Mouse (Mus musculus) heart, embryonic 16.5 days (tissue): ENCODE results near the gene Sv2a. TPM values are rescaled to one million over a fixed set of nuclear protein-coding genes. Genes with fewer than 3 reads are reported as not detected.

ENCODE experiments used
- ATAC-seq: fragments of 200-750 bp; cut with Nextera tagmentation; replicated peaks from 2 replicates; pipeline ENCODE4 v1.8.0; 2017; ENCODE audit warnings: moderate number of reproducible peaks; ENCODE audit not compliant: insufficient read depth, low FRiP score; ENCODE audit errors: extremely low read depth
- H3K27ac ChIP-seq: fragments of 300-500 bp; sonication (generic); 2 replicates; pipeline ENCODE4 v1.5.1; 2014; ENCODE audit warnings: mild to moderate bottlenecking, low read length, control low read depth, moderate library complexity
- H3K27me3 ChIP-seq: fragments of 300-500 bp; sonication (generic); 2 replicates; pipeline ENCODE4 v1.6.1; 2014; ENCODE audit warnings: low read length, mixed read lengths; ENCODE audit not compliant: control insufficient read depth, insufficient read depth
- H3K36me3 ChIP-seq: fragments of 300-500 bp; sonication (generic); 2 replicates; pipeline ENCODE4 v1.6.1; 2014; ENCODE audit not compliant: control insufficient read depth, insufficient read depth
- H3K4me1 ChIP-seq: fragments of 300-500 bp; sonication (generic); 2 replicates; pipeline ENCODE4 v1.6.1; 2014; ENCODE audit warnings: low read length, mixed read lengths; ENCODE audit not compliant: control insufficient read depth, insufficient read depth
- H3K4me2 ChIP-seq: fragments of 300-500 bp; sonication (generic); 2 replicates; pipeline ENCODE4 v1.6.1; 2014; ENCODE audit warnings: low read depth, mild to moderate bottlenecking, control low read depth, low read length
- H3K4me3 ChIP-seq: fragments of 300-500 bp; sonication (generic); 2 replicates; pipeline ENCODE4 v1.5.1; 2014; ENCODE audit warnings: mild to moderate bottlenecking, control low read depth, low read length
- H3K9ac ChIP-seq: fragments of 300-500 bp; sonication (generic); 2 replicates; pipeline ENCODE4 v1.6.1; 2014; ENCODE audit warnings: low read length, control low read depth
- H3K9me3 ChIP-seq: fragments of 300-500 bp; sonication (generic); replicated peaks from 2 replicates; pipeline ENCODE4 v1.6.1; 2016; ENCODE audit warnings: low read length; ENCODE audit not compliant: control insufficient read depth
- WGBS: fragments of 180-500 bp; shearing (Covaris S2); extraction: QIAGEN DNeasy Blood & Tissue Kit; methylation state at CpG from one replicate; pipeline ENCODE4 v1.1.7; 2014; 5-methylcytosine and 5-hydroxymethylcytosine counted together
- polyA plus RNA-seq: library from polyadenylated mRNA; unstranded; fragments of >200 nt; fragmentation: Nextera tagmentation; extraction: Ambion mirVana; gene quantifications from 2 replicates; pipeline ENCODE4 v1.2.1, GENCODE M21; 2015

Gene Sv2a
- polyA plus RNA-seq, 1 experiment from 2014 or later = 11.6 TPM

- H3K4me2 ChIP-seq = peak overlapping the region; percentile 91
These were observed 41.8 kb downstream of the Sv2a start for GRCm38 (mm10) chr3:96222774-96223173.

GRCm38 (mm10) chr3:96225421-96225820 is 44.5 kb downstream of the Sv2a start:
- no peaks in the 10 kb centered on the region for H3K27me3 ChIP-seq
- ATAC-seq = no peak
- no peaks in the 10 kb centered on the region for H3K9me3 ChIP-seq
- H3K27ac ChIP-seq = no peak overlapping the region
- WGBS = 29% methylated on average over 2 of the region's 2 CpGs
- H3K4me3 ChIP-seq = no peak overlapping the region
- no peak overlapping the region for H3K4me2 ChIP-seq
- H3K4me1 ChIP-seq = peaks cover 22% of the 10 kb centered on the region
- H3K36me3 ChIP-seq = no peaks in the 10 kb centered on the region
- peak overlapping the region; percentile 21; the same call in 1 of the 2 replicates for H3K9ac ChIP-seq

More at GRCm38 (mm10) chr3:96222774-96223173, 41.8 kb downstream of the Sv2a start:
- Histone ChIP-seq H3K27me3 (no peaks in the 10 kb centered on the region), H3K4me3 (no peak overlapping the region), H3K27ac (no peak overlapping the region), H3K4me1 (peaks cover 28% of the 10 kb centered on the region), H3K9ac (no peak overlapping the region), H3K9me3 (no peaks in the 10 kb centered on the region), H3K36me3 (no peaks in the 10 kb centered on the region)
- no peak for ATAC-seq
- 89% methylated on average over 4 of the region's 4 CpGs for WGBS

DNA sequence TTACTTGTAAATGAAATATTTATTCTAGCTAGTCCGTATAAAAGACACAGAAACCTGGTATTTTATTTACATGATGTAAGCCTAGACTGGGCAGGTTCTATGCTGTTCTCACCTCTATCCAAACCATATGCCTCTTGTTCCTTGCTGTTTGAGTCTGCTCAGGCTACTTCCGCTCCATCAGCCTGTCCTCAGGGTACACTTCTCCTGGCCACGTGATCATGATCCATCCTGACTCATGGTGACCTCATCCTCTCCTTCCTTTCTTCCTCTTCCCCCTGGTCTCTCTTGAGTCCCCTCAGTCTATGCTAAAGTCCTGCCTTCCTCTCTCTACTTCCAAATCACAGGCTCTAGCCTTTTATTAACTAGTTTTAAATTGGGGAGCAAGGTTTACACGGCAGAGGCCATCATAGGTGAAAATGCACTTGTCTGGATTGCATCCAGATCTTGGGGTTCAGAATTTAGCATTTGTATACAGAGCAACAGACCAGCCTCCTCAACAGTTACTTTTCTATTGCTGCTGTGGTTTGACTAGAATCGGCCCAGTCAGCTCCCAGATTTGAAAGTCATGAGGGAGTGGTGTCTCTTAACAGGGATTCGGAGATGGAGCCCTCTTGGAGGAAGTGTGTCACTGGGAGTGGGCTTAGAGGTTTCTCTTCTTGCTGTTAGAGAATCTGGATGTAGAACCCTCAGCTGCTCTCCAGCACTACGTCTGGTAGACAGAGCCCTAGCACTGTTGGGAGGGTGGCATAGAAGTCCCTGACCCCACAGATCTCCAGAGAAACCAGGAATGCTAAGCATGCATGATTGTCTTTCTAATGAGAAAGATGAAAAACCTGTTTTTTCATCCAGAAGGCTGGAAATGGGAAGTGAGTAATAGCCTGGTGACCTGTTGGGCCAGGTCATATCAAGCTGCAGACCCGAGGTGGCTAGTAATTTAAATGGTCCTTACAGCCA is 46.0 kb downstream of the Sv2a start:
- no peak overlapping the region for H3K4me3 ChIP-seq
- 60% methylated on average over 8 of the region's 8 CpGs for WGBS
- H3K27ac ChIP-seq = no peak overlapping the region
- H3K4me1 ChIP-seq = peaks cover 17% of the 10 kb centered on the region
- H3K9me3 ChIP-seq = no peaks in the 10 kb centered on the region
- no peak for ATAC-seq
- H3K36me3 ChIP-seq = no peaks in the 10 kb centered on the region
- no peak overlapping the region for H3K9ac ChIP-seq
- H3K4me2 ChIP-seq = no peak overlapping the region
- no peaks in the 10 kb centered on the region for H3K27me3 ChIP-seq

GRCm38 (mm10) chr3:96228828-96229227 is 47.9 kb downstream of the Sv2a start:
- Histone ChIP-seq H3K27me3 (no peaks in the 10 kb centered on the region), H3K36me3 (no peaks in the 10 kb centered on the region), H3K9me3 (no peaks in the 10 kb centered on the region), H3K4me1 (peaks cover 2% of the 10 kb centered on the region; the same call in 1 of the 2 replicates), H3K9ac (no peak overlapping the region), H3K27ac (no peak overlapping the region), H3K4me2 (no peak overlapping the region), H3K4me3 (no peak overlapping the region)
- WGBS = 53% methylated on average over 2 of the region's 2 CpGs
- no peak for ATAC-seq

- H3K27ac ChIP-seq = no peak overlapping the region
- 79% methylated on average over 2 of the region's 2 CpGs for WGBS
These were observed 49.5 kb downstream of the Sv2a start for GRCm38 (mm10) chr3:96230404-96230803.

DNA sequence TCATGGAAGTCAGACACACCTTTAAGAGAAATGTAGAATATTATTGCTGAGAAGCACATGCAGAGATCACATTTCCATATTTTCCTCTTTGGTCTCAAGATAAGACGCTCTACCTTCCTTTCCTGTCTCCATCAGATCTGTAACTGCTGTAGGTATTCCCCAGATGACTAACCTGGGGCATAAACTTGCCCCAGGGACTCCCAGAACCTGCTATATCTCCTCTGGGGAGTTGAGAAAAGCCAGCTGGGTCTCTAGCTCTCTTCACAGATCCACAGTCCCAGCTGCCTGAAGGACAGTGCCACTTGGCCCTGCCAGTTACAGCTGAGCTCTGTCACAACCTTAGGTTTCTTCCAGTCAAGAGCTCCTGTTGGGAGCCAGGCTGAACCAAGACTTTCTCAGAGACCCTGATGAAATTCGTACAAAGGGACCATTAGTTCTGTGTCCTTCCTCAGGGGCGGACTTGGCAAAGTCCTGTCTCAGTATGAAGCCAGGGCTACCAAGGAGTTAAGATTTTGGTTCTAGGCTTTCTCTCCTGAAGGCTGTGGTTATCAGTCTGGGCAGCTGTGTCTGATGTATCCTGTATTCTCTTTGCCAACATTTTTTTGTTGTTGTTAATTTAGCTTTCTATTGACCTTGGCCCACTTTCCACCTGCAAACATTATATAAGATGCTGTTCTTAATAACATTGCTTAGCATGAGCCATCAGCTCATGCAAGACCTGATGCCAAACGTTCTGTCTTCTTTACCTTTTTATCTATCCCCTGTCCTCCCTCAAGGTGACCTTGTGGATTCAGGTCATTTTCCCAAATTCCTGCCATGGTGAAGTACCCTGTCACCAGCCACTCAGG is 50.2 kb downstream of the Sv2a start:
- ATAC-seq = no peak

More at GRCm38 (mm10) chr3:96230404-96230803, 49.5 kb downstream of the Sv2a start:
- no peak for ATAC-seq
- Histone ChIP-seq H3K4me2 (no peak overlapping the region), H3K36me3 (no peaks in the 10 kb centered on the region), H3K9me3 (no peaks in the 10 kb centered on the region), H3K27me3 (no peaks in the 10 kb centered on the region), H3K4me3 (no peak overlapping the region), H3K4me1 (no peaks in the 10 kb centered on the region; the same call in 1 of the 2 replicates), H3K9ac (no peak overlapping the region)

GRCm38 (mm10) chr3:96231758-96232120 is 50.8 kb downstream of the Sv2a start:
- H3K4me2 ChIP-seq = no peak overlapping the region
- no peaks in the 10 kb centered on the region for H3K9me3 ChIP-seq
- H3K4me1 ChIP-seq = no peaks in the 10 kb centered on the region
- no peak for ATAC-seq
- no peak overlapping the region for H3K4me3 ChIP-seq
- WGBS = 41% methylated on average over 2 of the region's 2 CpGs
- H3K36me3 ChIP-seq = no peaks in the 10 kb centered on the region
- no peaks in the 10 kb centered on the region for H3K27me3 ChIP-seq
- H3K27ac ChIP-seq = no peak overlapping the region
- no peak overlapping the region for H3K9ac ChIP-seq

More for the DNA sequence above, 50.2 kb downstream of the Sv2a start:
- Histone ChIP-seq H3K9me3 (no peaks in the 10 kb centered on the region), H3K9ac (no peak overlapping the region), H3K27ac (no peak overlapping the region), H3K4me3 (no peak overlapping the region), H3K4me2 (no peak overlapping the region), H3K27me3 (no peaks in the 10 kb centered on the region), H3K36me3 (no peaks in the 10 kb centered on the region), H3K4me1 (no peaks in the 10 kb centered on the region; the same call in 1 of the 2 replicates)
- WGBS = 55% methylated on average over 4 of the region's 4 CpGs

- Histone ChIP-seq H3K27me3 (no peaks in the 10 kb centered on the region), H3K4me3 (no peak overlapping the region), H3K4me2 (no peak overlapping the region), H3K36me3 (no peaks in the 10 kb centered on the region), H3K9me3 (no peaks in the 10 kb centered on the region), H3K27ac (no peak overlapping the region), H3K4me1 (peaks cover 7% of the 10 kb centered on the region), H3K9ac (no peak overlapping the region)
- 89% methylated on average over 2 of the region's 2 CpGs for WGBS
- ATAC-seq = no peak
These were observed 54.0 kb downstream of the Sv2a start for GRCm38 (mm10) chr3:96234914-96235313.
